Mouse (Mus musculus) embryonic facial prominence, embryonic 12.5 days (tissue): ENCODE data around the gene Dbx1. TPM values are rescaled to one million over a fixed set of nuclear protein-coding genes. Genes with fewer than 3 reads are reported as not detected.

Experiments used
- ATAC-seq: fragments of 200-750 bp; cut with Nextera tagmentation; 2 replicates; pipeline ENCODE4 v1.8.0; 2017; ENCODE audit not compliant: insufficient number of reproducible peaks, insufficient read depth, low FRiP score, low TSS enrichment
- H3K27ac ChIP-seq: fragments of 300-500 bp; sonication (generic); 2 replicates; pipeline ENCODE4 v1.5.1; 2016; ENCODE audit warnings: mild to moderate bottlenecking
- H3K27me3 ChIP-seq: fragments of 300-500 bp; sonication (generic); 2 replicates; pipeline ENCODE4 v1.6.1; 2016; ENCODE audit warnings: mild to moderate bottlenecking, moderate library complexity
- H3K36me3 ChIP-seq: fragments of 300-500 bp; sonication (generic); 2 replicates; pipeline ENCODE4 v1.6.1; 2016; ENCODE audit warnings: mild to moderate bottlenecking
- H3K4me1 ChIP-seq: fragments of 300-500 bp; sonication (generic); 2 replicates; pipeline ENCODE4 v1.6.1; 2016
- H3K4me2 ChIP-seq: fragments of 300-500 bp; sonication (generic); replicated peaks from 2 replicates; pipeline ENCODE4 v1.6.1; 2016; ENCODE audit warnings: mild to moderate bottlenecking, moderate library complexity
- H3K4me3 ChIP-seq: fragments of 300-500 bp; sonication (generic); 2 replicates; pipeline ENCODE4 v1.5.1; 2016; ENCODE audit warnings: mild to moderate bottlenecking
- H3K9ac ChIP-seq: fragments of 300-500 bp; sonication (generic); 2 replicates; pipeline ENCODE4 v1.6.1; 2016; ENCODE audit warnings: mild to moderate bottlenecking, moderate library complexity
- H3K9me3 ChIP-seq: fragments of 300-500 bp; sonication (generic); 2 replicates; pipeline ENCODE4 v1.6.1; 2016; ENCODE audit warnings: mild to moderate bottlenecking, moderate library complexity
- WGBS: fragments of 180-500 bp; shearing (Covaris S2); methylation state at CpG from one replicate; pipeline ENCODE4 v1.1.7; 2016; 5-methylcytosine and 5-hydroxymethylcytosine counted together
- polyA plus RNA-seq: library from polyadenylated mRNA; unstranded; fragments of >200 nt; fragmentation: Nextera tagmentation; extraction: Ambion mirVana; gene quantifications from 2 replicates; pipeline ENCODE4 v1.2.1, GENCODE M21; 2016

Gene Dbx1
- polyA plus RNA-seq, 1 experiment from 2014 or later: 1.8 TPM

DNA sequence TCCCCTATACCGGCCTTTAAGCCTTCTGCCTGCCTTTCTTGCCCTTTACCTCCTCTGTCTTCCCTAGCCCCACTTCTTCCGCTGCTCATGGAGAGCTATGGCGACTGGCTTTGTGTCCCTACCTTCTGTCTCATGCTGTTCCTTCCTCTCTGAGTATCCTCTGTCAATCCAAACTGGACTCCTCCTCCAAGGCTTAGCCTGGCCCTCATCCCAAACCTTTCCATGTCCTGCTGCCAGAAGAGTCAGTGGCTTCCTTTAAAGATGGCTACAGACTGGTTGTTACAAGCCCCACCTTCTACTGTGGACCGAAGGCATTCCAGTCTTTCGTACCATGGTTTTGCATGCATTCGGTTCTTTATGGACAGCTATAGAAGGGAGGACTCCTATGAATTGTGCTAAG is 53.5 kb downstream of the Dbx1 start:
- WGBS: 86% methylated on average over 6 of the region's 6 CpGs
- Histone ChIP-seq H3K27ac (no peak overlapping the region), H3K36me3 (peaks cover 9% of the 10 kb centered on the region; the same call in 1 of the 2 replicates), H3K9me3 (no peaks in the 10 kb centered on the region), H3K9ac (no peak overlapping the region), H3K4me2 (no peak overlapping the region), H3K4me1 (no peaks in the 10 kb centered on the region), H3K4me3 (no peak overlapping the region), H3K27me3 (no peaks in the 10 kb centered on the region)
- ATAC-seq: no peak

DNA sequence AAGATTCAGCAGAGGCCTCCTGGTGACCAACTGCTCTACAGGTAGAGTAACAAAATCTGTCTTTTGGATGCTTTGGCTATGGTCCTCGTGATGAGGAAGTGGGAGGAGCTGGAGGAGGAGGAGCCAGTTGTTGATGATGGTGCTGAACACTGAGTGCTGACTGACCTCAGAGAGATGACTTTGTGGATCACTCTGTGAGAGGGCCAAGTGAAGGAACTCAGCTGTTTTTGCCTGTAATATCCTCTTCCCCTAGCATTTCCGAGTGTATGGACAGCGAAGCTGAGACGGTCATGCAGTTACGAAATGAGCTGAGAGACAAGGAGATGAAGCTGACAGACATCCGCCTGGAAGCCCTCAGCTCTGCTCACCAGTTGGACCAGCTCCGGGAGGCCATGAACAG is 54.1 kb downstream of the Dbx1 start:
- no peak for ATAC-seq
- Histone ChIP-seq H3K4me3 (no peak overlapping the region), H3K4me1 (no peaks in the 10 kb centered on the region), H3K36me3 (peaks cover 4% of the 10 kb centered on the region; the same call in 1 of the 2 replicates), H3K27me3 (no peaks in the 10 kb centered on the region), H3K9me3 (no peaks in the 10 kb centered on the region), H3K4me2 (no peak overlapping the region), H3K27ac (no peak overlapping the region), H3K9ac (no peak overlapping the region)
- 81% methylated on average over 7 of the region's 7 CpGs for WGBS

DNA sequence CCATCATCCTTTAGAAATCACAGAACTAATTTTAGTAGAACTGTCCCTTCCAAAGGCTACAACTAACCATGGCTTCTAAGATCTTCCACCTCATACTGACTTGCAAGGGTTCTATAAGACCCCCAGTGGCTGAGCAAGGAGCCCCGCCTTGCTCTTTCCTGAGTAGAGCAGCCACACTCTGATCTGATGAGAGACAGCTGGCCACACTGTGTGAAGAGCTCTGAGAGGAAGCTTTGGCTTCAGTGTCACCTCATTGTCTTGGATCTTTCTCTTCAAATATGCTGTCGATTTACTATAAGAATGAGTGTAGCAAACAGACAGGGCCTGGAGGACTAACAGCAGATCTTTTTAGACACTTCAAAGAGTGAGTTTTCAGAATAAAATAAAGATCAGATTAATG is 54.7 kb downstream of the Dbx1 start:
- WGBS: 90% methylated on average over 2 of the region's 2 CpGs
- no peaks in the 10 kb centered on the region for H3K4me1 ChIP-seq
- no peak for ATAC-seq
- H3K27ac ChIP-seq: no peak overlapping the region
- no peak overlapping the region for H3K4me2 ChIP-seq
- H3K9ac ChIP-seq: no peak overlapping the region
- H3K9me3 ChIP-seq: no peaks in the 10 kb centered on the region
- H3K4me3 ChIP-seq: no peak overlapping the region
- peaks cover 8% of the 10 kb centered on the region; the same call in 1 of the 2 replicates for H3K36me3 ChIP-seq
- H3K27me3 ChIP-seq: no peaks in the 10 kb centered on the region

Other genes starting within 250 kb of the Dbx1 start
- 7.9 and 8.2 TPM in 2 replicates for gene Htatip2, start 122.3 kb upstream of the Dbx1 start, polyA plus RNA-seq
- 51.1 and 56.4 TPM in 2 replicates for gene Prmt3, start 141.5 kb upstream of the Dbx1 start, polyA plus RNA-seq